Mouse (Mus musculus): ENCODE data around the gene Vipr2. TPM values are rescaled to one million over a fixed set of nuclear protein-coding genes. Genes with fewer than 3 reads are reported as not detected.

The Vipr2 gene
- polyA plus RNA-seq, 1 experiment from 2014 or later, result 2.6 TPM

DNA sequence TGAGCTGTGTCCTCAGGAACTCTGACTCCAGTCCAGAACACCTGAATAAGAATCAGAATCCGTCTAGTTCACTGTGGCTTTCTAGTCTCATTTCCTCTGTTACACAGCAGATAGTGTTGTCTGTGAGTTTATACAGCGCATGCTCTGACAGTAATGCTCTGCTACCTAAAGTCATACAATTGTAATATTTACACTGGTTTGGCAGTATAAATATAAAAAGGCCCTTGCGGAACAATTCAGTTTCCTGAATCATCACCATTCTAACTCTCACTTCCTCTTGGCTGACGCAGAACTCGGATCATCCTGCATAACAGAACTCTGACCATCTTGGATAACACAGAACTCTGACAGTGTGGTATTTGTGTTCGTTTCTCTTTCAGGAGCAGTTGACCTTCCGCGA is 23.2 kb upstream of the Vipr2 start:
- no peak overlapping the region for H3K4me3 ChIP-seq (ENCODE audit: low read depth, low read length)
- WGBS, result 95% methylated on average over 8 of the region's 8 CpGs
- 0 out of 2 replicates have a peak, but pooled peaks cover 2% of the 10 kb centered on the region for H3K9me3 ChIP-seq (ENCODE audit: control insufficient read depth, low read length)
- ATAC-seq (ENCODE audit: insufficient number of reproducible peaks, low FRiP score, low TSS enrichment, low read depth) (no peak), DNase-seq (ENCODE audit: low spot score) (no peak)
- no peak overlapping the region for H3K27ac ChIP-seq (replicated peaks; ENCODE audit: low read depth, low read length)
- no peaks in the 10 kb centered on the region for H3K4me1 ChIP-seq (ENCODE audit: control insufficient read depth, insufficient read depth, low read length)
- no peak overlapping the region for H3K9ac ChIP-seq (ENCODE audit: low read length)
- H3K36me3 ChIP-seq (ENCODE audit: control insufficient read depth, insufficient read depth, low read length), result peaks cover 25% of the 10 kb centered on the region
- H3K27me3 ChIP-seq (ENCODE audit: control insufficient read depth, insufficient read depth, low read length), result no peaks in the 10 kb centered on the region
- H3K4me2 ChIP-seq (ENCODE audit: low read depth, severe bottlenecking), result no peak overlapping the region

DNA sequence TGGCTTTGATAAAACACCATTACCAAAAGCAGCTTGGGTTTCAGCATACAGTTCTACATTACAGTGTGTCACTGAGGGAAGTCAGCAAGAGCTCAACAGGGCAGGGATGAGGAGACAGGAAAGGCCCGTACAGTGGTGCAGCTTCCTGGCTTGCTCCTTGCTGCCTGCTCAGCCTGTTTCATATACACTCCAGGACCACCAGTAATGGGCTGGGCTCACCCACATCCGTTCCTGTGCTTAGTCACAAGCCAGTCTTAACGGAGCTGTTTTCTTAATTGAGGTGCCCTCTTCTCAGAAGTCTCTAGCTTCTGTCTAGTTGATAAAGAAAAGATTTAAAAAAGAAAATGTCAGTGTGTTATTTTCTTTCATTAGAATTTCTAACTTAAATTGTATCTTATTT is 21.4 kb upstream of the Vipr2 start:
- 90% methylated on average over 3 of the region's 3 CpGs for WGBS
- H3K9me3 ChIP-seq (ENCODE audit: control insufficient read depth, low read length), result peaks cover 2% of the 10 kb centered on the region; the same call in 1 of the 2 replicates
- H3K36me3 ChIP-seq (ENCODE audit: control insufficient read depth, insufficient read depth, low read length), result peaks cover 35% of the 10 kb centered on the region

DNA sequence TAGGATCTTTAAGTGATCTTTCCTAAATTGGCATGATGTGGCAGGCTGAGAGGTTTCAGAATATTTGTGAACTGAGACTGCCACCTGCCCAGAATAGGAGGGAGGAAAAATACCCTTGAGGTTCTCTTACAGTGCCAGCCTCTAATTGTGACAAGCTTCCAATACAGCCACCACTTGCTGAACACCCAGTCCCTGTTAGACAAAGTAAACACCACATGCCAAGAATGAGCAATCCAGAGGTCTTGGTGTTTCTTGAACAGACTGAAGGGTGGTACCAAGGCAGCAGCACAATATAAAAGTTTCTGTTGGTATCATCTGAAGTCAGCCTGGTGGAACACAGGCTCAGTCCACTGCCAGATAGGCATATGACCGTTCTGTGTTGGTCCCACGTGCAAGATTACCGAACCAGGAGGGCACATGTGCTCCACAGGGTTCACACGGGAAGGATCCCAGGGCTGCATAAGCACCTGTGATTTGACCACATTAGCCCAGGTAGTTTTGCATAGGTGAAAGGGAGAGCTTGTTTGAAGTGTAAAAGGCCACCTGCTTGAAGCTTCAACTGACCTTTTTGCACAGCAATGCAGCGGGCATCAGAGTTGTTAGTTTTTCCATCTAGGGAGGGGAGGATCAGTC is 15.8 kb upstream of the Vipr2 start:
- Histone ChIP-seq H3K9ac (ENCODE audit: low read length) (no peak overlapping the region), H3K4me3 (ENCODE audit: low read depth, low read length) (no peak overlapping the region), H3K27me3 (ENCODE audit: control insufficient read depth, insufficient read depth, low read length) (no peaks in the 10 kb centered on the region), H3K36me3 (ENCODE audit: control insufficient read depth, insufficient read depth, low read length) (peaks cover 20% of the 10 kb centered on the region), H3K9me3 (ENCODE audit: control insufficient read depth, low read length) (peaks cover 8% of the 10 kb centered on the region; the same call in 1 of the 2 replicates), H3K4me2 (ENCODE audit: low read depth, severe bottlenecking) (no peak overlapping the region), H3K4me1 (ENCODE audit: control insufficient read depth, insufficient read depth, low read length) (no peaks in the 10 kb centered on the region), H3K27ac (replicated peaks; ENCODE audit: low read depth, low read length) (no peak overlapping the region)
- ATAC-seq (ENCODE audit: insufficient number of reproducible peaks, low FRiP score, low TSS enrichment, low read depth) (no peak), DNase-seq (ENCODE audit: low spot score) (no peak)
- WGBS, result 90% methylated on average over 5 of the region's 5 CpGs

More for the DNA sequence above, 21.4 kb upstream of the Vipr2 start:
- H3K4me3 ChIP-seq (ENCODE audit: low read depth, low read length), result no peak overlapping the region
- no peaks in the 10 kb centered on the region for H3K27me3 ChIP-seq (ENCODE audit: control insufficient read depth, insufficient read depth, low read length)
- no peak overlapping the region for H3K27ac ChIP-seq (replicated peaks; ENCODE audit: low read depth, low read length)
- H3K4me2 ChIP-seq (ENCODE audit: low read depth, severe bottlenecking), result no peak overlapping the region
- H3K4me1 ChIP-seq (ENCODE audit: control insufficient read depth, insufficient read depth, low read length), result no peaks in the 10 kb centered on the region
- no peak for DNase-seq (ENCODE audit: low spot score)
- no peak overlapping the region for H3K9ac ChIP-seq (ENCODE audit: low read length)
- no peak for ATAC-seq (ENCODE audit: insufficient number of reproducible peaks, low FRiP score, low TSS enrichment, low read depth)

DNA sequence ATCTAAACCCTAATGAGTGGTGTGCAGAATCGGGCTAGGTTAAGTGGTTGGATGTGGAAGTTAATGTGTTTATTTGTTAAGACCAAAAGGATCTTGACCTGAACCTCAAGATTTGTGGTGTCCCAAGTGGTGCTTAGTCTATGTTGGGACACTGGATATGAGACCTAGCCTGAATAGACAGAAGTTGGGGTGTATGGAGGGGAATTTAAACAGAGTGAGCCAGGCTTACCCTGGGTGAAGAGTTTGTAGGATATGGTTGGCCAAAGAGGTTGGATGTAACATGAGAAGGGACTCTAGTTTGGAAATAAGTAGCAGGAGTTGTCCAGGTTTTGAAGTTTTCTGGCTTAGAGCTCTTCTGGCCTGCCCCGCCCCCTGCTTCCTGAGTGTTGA is 15.3 kb upstream of the Vipr2 start:
- H3K4me3 ChIP-seq (ENCODE audit: low read depth, low read length), result no peak overlapping the region
- H3K9me3 ChIP-seq (ENCODE audit: control insufficient read depth, low read length), result peaks cover 8% of the 10 kb centered on the region; the same call in 1 of the 2 replicates
- H3K27me3 ChIP-seq (ENCODE audit: control insufficient read depth, insufficient read depth, low read length), result no peaks in the 10 kb centered on the region
- H3K4me1 ChIP-seq (ENCODE audit: control insufficient read depth, insufficient read depth, low read length), result no peaks in the 10 kb centered on the region
- no peak overlapping the region for H3K27ac ChIP-seq (replicated peaks; ENCODE audit: low read depth, low read length)
- WGBS, result 94% methylated on average over 2 of the region's 2 CpGs
- no peak for DNase-seq (ENCODE audit: low spot score)
- no peak overlapping the region for H3K4me2 ChIP-seq (ENCODE audit: low read depth, severe bottlenecking)
- no peak overlapping the region for H3K9ac ChIP-seq (ENCODE audit: low read length)
- H3K36me3 ChIP-seq (ENCODE audit: control insufficient read depth, insufficient read depth, low read length), result peaks cover 18% of the 10 kb centered on the region
- no peak for ATAC-seq (ENCODE audit: insufficient number of reproducible peaks, low FRiP score, low TSS enrichment, low read depth)

DNA sequence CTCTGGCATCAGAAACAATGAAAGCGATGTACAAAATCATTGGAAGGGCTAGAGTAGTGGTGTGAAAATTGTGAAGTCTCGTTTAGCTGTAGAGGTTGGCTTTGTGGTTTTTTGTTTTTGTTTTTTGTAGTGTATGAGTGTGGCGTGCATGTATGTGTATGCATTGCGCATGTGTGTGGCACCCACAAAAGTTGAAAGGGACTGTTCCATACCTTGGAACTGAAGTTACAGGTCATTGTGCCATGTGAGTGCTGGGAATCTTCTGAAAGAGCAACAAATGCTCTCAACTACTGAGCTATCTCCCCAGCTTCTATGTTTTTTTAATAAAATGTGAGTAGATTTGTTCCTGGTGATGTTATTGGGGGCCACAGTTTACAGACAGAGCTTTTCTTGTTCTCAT is 14.5 kb upstream of the Vipr2 start:
- H3K4me2 ChIP-seq (ENCODE audit: low read depth, severe bottlenecking), result no peak overlapping the region
- peaks cover 15% of the 10 kb centered on the region for H3K36me3 ChIP-seq (ENCODE audit: control insufficient read depth, insufficient read depth, low read length)
- WGBS, result 95% methylated on average over 4 of the region's 4 CpGs
- DNase-seq (ENCODE audit: low spot score), result peak; percentile 18
- peaks cover 8% of the 10 kb centered on the region; the same call in 1 of the 2 replicates for H3K9me3 ChIP-seq (ENCODE audit: control insufficient read depth, low read length)
- no peak for ATAC-seq (ENCODE audit: insufficient number of reproducible peaks, low FRiP score, low TSS enrichment, low read depth)
- no peak overlapping the region for H3K9ac ChIP-seq (ENCODE audit: low read length)
- no peak overlapping the region for H3K27ac ChIP-seq (replicated peaks; ENCODE audit: low read depth, low read length)
- H3K27me3 ChIP-seq (ENCODE audit: control insufficient read depth, insufficient read depth, low read length), result no peaks in the 10 kb centered on the region
- H3K4me3 ChIP-seq (ENCODE audit: low read depth, low read length), result no peak overlapping the region
- H3K4me1 ChIP-seq (ENCODE audit: control insufficient read depth, insufficient read depth, low read length), result no peaks in the 10 kb centered on the region

DNA sequence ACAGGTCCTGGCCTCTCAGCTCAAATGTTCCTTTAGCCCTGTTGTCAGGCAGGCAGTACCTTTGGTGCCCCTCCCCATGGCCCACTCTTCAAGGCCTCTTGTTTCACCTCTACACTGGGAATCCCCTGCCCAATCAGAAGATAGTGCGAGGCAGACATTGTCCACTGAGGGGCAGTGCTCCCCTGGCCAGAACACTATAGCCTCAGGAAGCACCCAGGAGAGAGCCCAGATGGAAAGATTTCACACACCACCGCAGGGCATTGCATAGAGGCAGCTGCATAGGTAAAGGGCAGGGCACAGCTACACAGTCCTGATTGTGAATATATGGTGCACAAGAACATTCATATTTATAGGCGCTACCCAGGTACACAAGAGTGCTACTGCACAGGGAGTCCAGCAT is 6.5 kb upstream of the Vipr2 start:
- no peaks in the 10 kb centered on the region for H3K9me3 ChIP-seq (ENCODE audit: control insufficient read depth, low read length)
- no peak overlapping the region for H3K4me3 ChIP-seq (ENCODE audit: low read depth, low read length)
- 20% methylated on average over 3 of the region's 3 CpGs for WGBS
- H3K4me1 ChIP-seq (ENCODE audit: control insufficient read depth, insufficient read depth, low read length), result no peaks in the 10 kb centered on the region
- DNase-seq (ENCODE audit: low spot score), result peak; percentile 48
- H3K4me2 ChIP-seq (ENCODE audit: low read depth, severe bottlenecking), result no peak overlapping the region
- H3K9ac ChIP-seq (ENCODE audit: low read length), result no peak overlapping the region
- 0 out of 2 replicates have a peak, but pooled peaks cover 2% of the 10 kb centered on the region for H3K27me3 ChIP-seq (ENCODE audit: control insufficient read depth, insufficient read depth, low read length)
- H3K27ac ChIP-seq (replicated peaks; ENCODE audit: low read depth, low read length), result no peak overlapping the region
- ATAC-seq (ENCODE audit: insufficient number of reproducible peaks, low FRiP score, low TSS enrichment, low read depth), result peak; percentile 82
- no peaks in the 10 kb centered on the region for H3K36me3 ChIP-seq (ENCODE audit: control insufficient read depth, insufficient read depth, low read length)

DNA sequence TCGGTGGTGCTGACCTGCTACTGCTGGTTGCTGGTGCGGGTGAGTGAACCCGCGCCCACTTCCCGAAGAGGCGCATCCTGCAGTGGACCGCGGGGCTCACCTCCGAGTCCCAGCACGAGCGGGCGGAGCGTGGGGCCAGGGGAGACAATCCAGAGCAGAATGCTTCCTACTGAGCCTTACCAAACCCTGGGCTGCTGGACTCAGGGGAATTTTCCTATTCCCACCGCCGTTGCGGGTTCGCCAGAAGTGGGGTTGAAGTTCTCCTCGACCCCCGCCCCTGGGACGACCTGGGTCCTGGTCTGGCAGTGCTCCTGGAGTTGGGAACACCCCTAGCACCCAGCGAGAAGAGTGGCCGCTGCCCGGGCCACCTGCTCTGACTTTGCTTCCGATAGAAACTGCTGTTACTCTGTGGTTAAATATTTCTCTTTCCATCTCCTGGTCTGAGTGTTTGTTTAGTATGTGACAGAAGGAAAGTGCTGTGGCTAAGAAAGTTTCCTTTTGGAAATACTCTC is 385 bp downstream of the Vipr2 start:
- Histone ChIP-seq H3K27me3 (ENCODE audit: control insufficient read depth, insufficient read depth, low read length) (peaks cover 5% of the 10 kb centered on the region; the same call in 1 of the 2 replicates), H3K9me3 (ENCODE audit: control insufficient read depth, low read length) (no peaks in the 10 kb centered on the region), H3K4me2 (ENCODE audit: low read depth, severe bottlenecking) (peak overlapping the region; percentile 90), H3K27ac (replicated peaks; ENCODE audit: low read depth, low read length) (no peak overlapping the region), H3K4me1 (ENCODE audit: control insufficient read depth, insufficient read depth, low read length) (no peaks in the 10 kb centered on the region), H3K36me3 (ENCODE audit: control insufficient read depth, insufficient read depth, low read length) (no peaks in the 10 kb centered on the region), H3K4me3 (ENCODE audit: low read depth, low read length) (peak overlapping the region; percentile 50), H3K9ac (ENCODE audit: low read length) (peak overlapping the region; percentile 67)
- under 1% methylated on average over 24 of the region's 24 CpGs for WGBS
- DNase-seq (ENCODE audit: low spot score), result no peak
- ATAC-seq (ENCODE audit: insufficient number of reproducible peaks, low FRiP score, low TSS enrichment, low read depth), result no peak

DNA sequence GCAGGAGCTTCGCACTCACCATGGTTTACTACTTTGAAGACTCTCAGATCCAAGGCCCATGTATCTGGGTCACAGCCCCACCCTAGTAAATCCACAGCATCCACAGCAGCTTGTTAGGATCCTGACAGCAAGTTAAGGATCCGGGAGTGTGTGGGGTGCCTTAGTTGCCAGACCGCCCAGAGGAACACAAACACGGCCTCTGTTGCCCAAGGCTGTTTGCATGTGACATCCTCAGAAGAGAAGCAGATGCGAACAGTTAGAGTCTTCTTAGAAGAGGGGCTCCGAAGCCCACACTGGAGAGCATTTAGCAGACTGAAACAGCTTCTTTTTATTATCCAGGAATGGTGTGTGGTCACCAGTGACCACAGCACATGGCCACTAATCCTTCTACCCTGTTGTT is 5.6 kb downstream of the Vipr2 start:
- Histone ChIP-seq H3K36me3 (ENCODE audit: control insufficient read depth, insufficient read depth, low read length) (no peaks in the 10 kb centered on the region), H3K27ac (replicated peaks; ENCODE audit: low read depth, low read length) (no peak overlapping the region), H3K4me3 (ENCODE audit: low read depth, low read length) (no peak overlapping the region), H3K9me3 (ENCODE audit: control insufficient read depth, low read length) (no peaks in the 10 kb centered on the region), H3K4me2 (ENCODE audit: low read depth, severe bottlenecking) (no peak overlapping the region), H3K9ac (ENCODE audit: low read length) (no peak overlapping the region), H3K27me3 (ENCODE audit: control insufficient read depth, insufficient read depth, low read length) (peaks cover 3% of the 10 kb centered on the region; the same call in 1 of the 2 replicates), H3K4me1 (ENCODE audit: control insufficient read depth, insufficient read depth, low read length) (no peaks in the 10 kb centered on the region)
- DNase-seq (ENCODE audit: low spot score), result no peak
- 68% methylated on average over 6 of the region's 6 CpGs for WGBS
- no peak for ATAC-seq (ENCODE audit: insufficient number of reproducible peaks, low FRiP score, low TSS enrichment, low read depth)

All from limb, embryonic 11.5 days (tissue).